In the genomic region with DNA sequence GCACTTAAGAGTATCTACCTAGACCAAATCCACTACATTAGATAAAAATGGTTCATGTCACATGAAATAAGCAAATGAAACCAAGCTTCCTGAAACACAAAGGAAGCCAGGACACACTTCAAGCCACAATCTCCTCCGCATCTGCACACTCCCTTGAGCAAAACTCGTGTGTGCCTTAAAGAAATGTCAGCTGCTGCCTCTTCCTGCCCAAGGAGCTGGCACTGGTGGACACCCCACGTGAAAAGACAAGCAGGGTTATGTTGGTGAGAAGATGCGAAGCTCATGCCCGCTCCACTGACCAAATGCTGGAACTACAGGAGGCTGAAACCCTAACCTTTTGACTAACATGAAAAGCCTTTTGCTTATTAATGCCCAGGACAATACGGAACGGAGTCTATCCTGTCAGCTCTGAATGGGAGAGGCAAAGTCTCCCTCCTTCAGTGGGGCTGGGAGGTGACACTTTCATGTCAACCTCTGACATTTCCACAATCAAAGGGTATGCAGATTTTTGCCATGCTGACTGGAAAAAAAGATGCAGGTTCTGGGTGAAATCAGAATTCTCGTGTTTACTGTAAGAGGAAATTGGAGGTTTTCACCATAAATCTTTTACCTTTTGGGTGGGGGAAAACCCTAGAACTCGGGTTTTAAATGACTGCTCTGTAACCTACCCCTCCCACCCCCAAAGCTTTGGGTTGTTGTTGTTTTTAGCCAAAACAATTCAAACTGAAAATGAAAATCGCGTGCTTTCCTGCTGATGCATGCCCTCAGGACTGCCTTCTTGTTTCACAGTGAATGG, we compare ENCODE assay signal across 13 mouse cellular contexts.
A peak's percentile ranks its signal among the peaks of the same experiment; 100 is the strongest.
DNase-seq lines count a peak whose midpoint lies in the region; TF ChIP-seq lines count a peak whose summit lies in the region.
"Had no signal": no experiment of that assay in that cellular context is flagged by ENCODE, and none has a peak within 500 bp of the region (broad histone marks: within the 10 kb centered on the region; RNA-seq: fewer than 3 reads in every experiment).

No protein-coding gene starts in this region.

- no peak for TF ChIP-seq CTCF in thymus, adult 2 months (IDR thresholded peaks at IDR 0.05; ENCODE audit: borderline replicate concordance, control insufficient read depth, extremely low read depth, insufficient read depth, low read length, poor library complexity)

- no peak for TF ChIP-seq POLR2A in thymus, adult 2 months (IDR thresholded peaks at IDR 0.05; ENCODE audit: control insufficient read depth, extremely low read depth, insufficient read depth, low read length, poor library complexity)

- no peaks in the 10 kb centered on the region for H3K36me3 ChIP-seq in thymus, adult 2 months (ENCODE audit: control insufficient read depth, insufficient read depth, low read length)
- H3K36me3 ChIP-seq in megakaryocyte, embryonic 14.5 days (replicated peaks; ENCODE audit: low read length): peaks cover 6% of the 10 kb centered on the region
- H3K36me3 ChIP-seq: neural tube, embryonic 12.5 days had no signal

- no peaks in the 10 kb centered on the region for H3K27me3 ChIP-seq in thymus, adult 2 months (ENCODE audit: control insufficient read depth, insufficient read depth, low read length)
- H3K27me3 ChIP-seq in megakaryocyte, embryonic 14.5 days (replicated peaks): peaks cover 2% of the 10 kb centered on the region

- peaks cover 42% of the 10 kb centered on the region for H3K4me1 ChIP-seq in thymus, adult 2 months (replicated peaks; ENCODE audit: control insufficient read depth, insufficient read depth, low read length)
- peaks cover 70% of the 10 kb centered on the region for H3K4me1 ChIP-seq in megakaryocyte, embryonic 14.5 days

- DNase-seq in heart, adult 11 months: peak; percentile 89
- DNase-seq in heart, adult 18-20 months: no peak
- DNase-seq in thymus, adult 2 months: peak; percentile 34
- no peak for DNase-seq in thymus, postnatal 10 days (ENCODE audit: low spot score in 2 of 2)
- DNase-seq in thymus, postnatal 4 days: peak; percentile 45
- no peak for DNase-seq in urinary bladder, postnatal 4 days (ENCODE audit: low spot score in 2 of 2)
- no peak for DNase-seq in embryo, embryonic 11 days
- DNase-seq: heart, adult 2 months; left cerebral cortex, postnatal 4 days; lung, embryonic 14.5 days had no signal

- 6% methylated on average over 11 of the region's 11 CpGs for WGBS in thymus, adult 2 months

- peak overlapping the region; percentile 72 for H3K27ac ChIP-seq in thymus, adult 2 months (ENCODE audit: control insufficient read depth, insufficient read depth, low read length)
- H3K27ac ChIP-seq: heart, adult 2 months; hindbrain, embryonic 14.5 days; neural tube, embryonic 12.5 days had no signal

- H3K9me3 ChIP-seq in megakaryocyte, embryonic 14.5 days: no peaks in the 10 kb centered on the region
- H3K9me3 ChIP-seq: neural tube, embryonic 12.5 days had no signal

- no peak overlapping the region; the same call in 1 of the 2 replicates for H3K4me3 ChIP-seq in thymus, adult 2 months (ENCODE audit: control insufficient read depth, insufficient read depth, low read length)
- peak overlapping the region; percentile 71 for H3K4me3 ChIP-seq in megakaryocyte, embryonic 14.5 days (replicated peaks)
- H3K4me3 ChIP-seq: heart, adult 2 months; neural tube, embryonic 12.5 days had no signal

Comparison
In these comparisons a context has a peak if more than half of its experiments do, and no peak if none do; other contexts are left out.
1. DNase-seq: peak in heart, adult 11 months (single experiment), thymus, adult 2 months (single experiment) and thymus, postnatal 4 days (single experiment); none in heart, adult 18-20 months (0 of 2), thymus, postnatal 10 days (0 of 2), urinary bladder, postnatal 4 days (0 of 2) and embryo, embryonic 11 days (single experiment).